In the genomic region with DNA sequence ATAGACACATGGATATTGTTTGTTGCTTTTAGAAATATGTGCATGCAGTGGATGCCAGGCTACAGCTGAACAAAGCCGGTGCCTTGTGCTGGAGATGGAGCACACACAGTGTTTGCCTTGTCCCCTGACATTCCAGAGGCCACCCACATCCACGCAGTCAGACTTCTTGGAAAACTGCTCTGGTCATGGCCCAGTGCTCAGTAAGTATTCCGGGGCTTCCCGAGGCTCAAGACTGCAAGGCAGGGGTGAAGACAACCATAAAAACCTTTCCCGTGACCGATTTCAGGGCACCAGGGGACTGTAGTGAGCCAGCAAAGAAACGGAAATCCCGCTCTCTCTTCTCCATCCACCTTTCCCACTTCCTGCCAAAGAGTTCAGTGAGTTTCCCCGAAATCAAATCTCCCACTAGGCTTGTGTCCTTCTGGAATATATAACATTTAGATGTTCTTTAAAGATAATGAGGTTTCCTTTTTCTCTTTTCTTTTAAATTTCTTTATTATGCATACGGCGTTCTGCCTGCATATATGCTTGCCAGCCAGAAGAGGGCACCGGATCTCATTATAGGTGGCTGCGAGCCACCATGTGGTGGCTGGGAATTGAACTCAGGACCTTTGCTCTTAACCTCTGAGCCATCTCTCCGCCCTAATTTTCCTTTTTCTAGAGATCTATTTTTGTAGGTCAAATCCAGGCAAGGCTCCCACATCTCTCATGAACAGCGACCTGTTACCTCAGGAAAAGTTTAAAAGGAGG, we compare ENCODE assay signal across 10 mouse cellular contexts.
DNase-seq lines count a peak whose midpoint lies in the region; ATAC-seq and TF ChIP-seq lines count a peak whose summit lies in the region.
"Had no signal": no experiment of that assay in that cellular context is flagged by ENCODE, and none has a peak within 500 bp of the region (broad histone marks: within the 10 kb centered on the region; RNA-seq: fewer than 3 reads in every experiment).

No protein-coding gene starts in this region.

- no peak for TF ChIP-seq EP300 in liver, embryonic 14.5 days (IDR thresholded peaks at IDR 0.05; ENCODE audit: low read depth)

- no peak for TF ChIP-seq POLR2A in bone marrow, adult 2 months (IDR thresholded peaks at IDR 0.05; ENCODE audit: borderline replicate concordance, control insufficient read depth, low read depth, low read length)

- peaks cover 0 to 2% of the 10 kb centered on the region in 2 experiments; a peak in 2 of 4 replicates for H3K4me1 ChIP-seq in liver, embryonic 14.5 days (replicated peaks; ENCODE audit: control insufficient read depth in 2 of 2, insufficient read depth in 2 of 2, low read length in 1 of 2)
- H3K4me1 ChIP-seq in liver, embryonic 11.5 days (replicated peaks; ENCODE audit: control insufficient read depth, insufficient read depth, low read length) = no peaks in the 10 kb centered on the region
- no peaks in the 10 kb centered on the region for H3K4me1 ChIP-seq in bone marrow, adult 2 months (ENCODE audit: control insufficient read depth, insufficient read depth, low read length)
- H3K4me1 ChIP-seq in hindbrain, embryonic 14.5 days (replicated peaks; ENCODE audit: control insufficient read depth, insufficient read depth, low read length) = 0 out of 2 replicates have a peak, but pooled peaks cover 4% of the 10 kb centered on the region
- peaks cover 17% of the 10 kb centered on the region for H3K4me1 ChIP-seq in limb, embryonic 12.5 days (replicated peaks)
- H3K4me1 ChIP-seq: liver, embryonic 15.5 days had no signal

- H3K9ac ChIP-seq in liver, embryonic 14.5 days (replicated peaks) = no peak overlapping the region
- no peak overlapping the region for H3K9ac ChIP-seq in liver, embryonic 11.5 days (ENCODE audit: low read depth, low read length)
- no peak overlapping the region for H3K9ac ChIP-seq in hindbrain, embryonic 14.5 days
- no peak overlapping the region for H3K9ac ChIP-seq in limb, embryonic 12.5 days (replicated peaks)
- H3K9ac ChIP-seq: liver, embryonic 15.5 days had no signal

- no peaks in the 10 kb centered on the region for H3K9me3 ChIP-seq in liver, embryonic 14.5 days (ENCODE audit: control insufficient read depth, low read length)
- H3K9me3 ChIP-seq in liver, embryonic 11.5 days (ENCODE audit: control insufficient read depth, low read length) = no peaks in the 10 kb centered on the region
- no peaks in the 10 kb centered on the region for H3K9me3 ChIP-seq in hindbrain, embryonic 14.5 days (ENCODE audit: control insufficient read depth, low read length)
- no peaks in the 10 kb centered on the region for H3K9me3 ChIP-seq in limb, embryonic 12.5 days
- H3K9me3 ChIP-seq: liver, embryonic 15.5 days had no signal

- DNase-seq in liver, embryonic 14.5 days (ENCODE audit: low read depth in 3 of 3, low spot score in 3 of 3) = no peak
- DNase-seq in liver, embryonic 11.5 days (ENCODE audit: low spot score) = no peak
- no peak for DNase-seq in hindbrain, embryonic 14.5 days (ENCODE audit: low spot score)
- no peak for DNase-seq in layer of hippocampus, adult 9-10 months (ENCODE audit: low spot score)
- DNase-seq in cerebellum, adult 11-12 months = no peak
- DNase-seq: heart, postnatal 36 days; thymus, postnatal 25 days had no signal

- H3K27me3 ChIP-seq in liver, embryonic 14.5 days (ENCODE audit: control insufficient read depth, insufficient read depth, low read length) = no peaks in the 10 kb centered on the region; the same call in 1 of the 2 replicates
- H3K27me3 ChIP-seq in liver, embryonic 11.5 days (replicated peaks; ENCODE audit: control insufficient read depth, insufficient read depth, low read length) = no peaks in the 10 kb centered on the region
- no peaks in the 10 kb centered on the region for H3K27me3 ChIP-seq in hindbrain, embryonic 14.5 days (ENCODE audit: control insufficient read depth, insufficient read depth, low read length)
- no peaks in the 10 kb centered on the region for H3K27me3 ChIP-seq in limb, embryonic 12.5 days

- no peaks in the 10 kb centered on the region for H3K36me3 ChIP-seq in liver, embryonic 14.5 days (replicated peaks; ENCODE audit: control insufficient read depth, insufficient read depth, low read depth)
- no peaks in the 10 kb centered on the region for H3K36me3 ChIP-seq in liver, embryonic 11.5 days (ENCODE audit: control insufficient read depth, insufficient read depth, low read length)
- no peaks in the 10 kb centered on the region for H3K36me3 ChIP-seq in hindbrain, embryonic 14.5 days (replicated peaks; ENCODE audit: control insufficient read depth, insufficient read depth)
- H3K36me3 ChIP-seq in limb, embryonic 12.5 days = no peaks in the 10 kb centered on the region
- H3K36me3 ChIP-seq: liver, embryonic 15.5 days had no signal

- WGBS in liver, embryonic 14.5 days (ENCODE audit: insufficient replicate concordance) = 76% methylated on average over 15 of the region's 15 CpGs
- 84% methylated on average over 15 of the region's 15 CpGs for WGBS in liver, embryonic 11.5 days
- 85% methylated on average over 15 of the region's 15 CpGs for WGBS in bone marrow, adult 2 months
- WGBS in hindbrain, embryonic 14.5 days = 63% methylated on average over 15 of the region's 15 CpGs
- 70% methylated on average over 15 of the region's 15 CpGs for WGBS in limb, embryonic 12.5 days

- peak; percentile 52 for TF ChIP-seq CTCF in liver, embryonic 14.5 days (IDR thresholded peaks at IDR 0.05; ENCODE audit: low read depth)
- peak; percentile 10; the same call in 1 of the 2 replicates for TF ChIP-seq CTCF in bone marrow, adult 2 months (IDR thresholded peaks at IDR 0.05; ENCODE audit: control insufficient read depth, insufficient read depth, low read length)

- no peak for ATAC-seq in liver, embryonic 14.5 days (ENCODE audit: insufficient read depth)
- ATAC-seq in liver, embryonic 11.5 days (replicated peaks; ENCODE audit: low FRiP score) = no peak
- ATAC-seq in hindbrain, embryonic 14.5 days (ENCODE audit: low FRiP score) = peak; percentile 55; the same call in 1 of the 2 replicates
- peak; percentile 77; the same call in 1 of the 2 replicates for ATAC-seq in limb, embryonic 12.5 days (ENCODE audit: insufficient number of reproducible peaks, insufficient read depth, low FRiP score, low TSS enrichment, low read depth)

- H3K27ac ChIP-seq in liver, embryonic 14.5 days = no peak overlapping the region
- H3K27ac ChIP-seq in liver, embryonic 11.5 days (ENCODE audit: low read depth, low read length) = no peak overlapping the region
- H3K27ac ChIP-seq in bone marrow, adult 2 months (ENCODE audit: control insufficient read depth, insufficient read depth, low read depth, low read length, poor library complexity) = no peak overlapping the region
- no peak overlapping the region for H3K27ac ChIP-seq in hindbrain, embryonic 14.5 days
- H3K27ac ChIP-seq in limb, embryonic 12.5 days = 0 out of 2 replicates have a peak overlapping the region, but pooled peaks have one; percentile 20
- H3K27ac ChIP-seq: liver, embryonic 15.5 days had no signal

- H3K4me3 ChIP-seq in liver, embryonic 14.5 days (ENCODE audit: insufficient read depth in 1 of 2, low read depth in 2 of 2, low read length in 2 of 2) = no peak overlapping the region
- no peak overlapping the region for H3K4me3 ChIP-seq in liver, embryonic 11.5 days (ENCODE audit: low read depth, low read length)
- no peak overlapping the region for H3K4me3 ChIP-seq in bone marrow, adult 2 months (replicated peaks; ENCODE audit: control insufficient read depth, low read depth, low read length)
- no peak overlapping the region for H3K4me3 ChIP-seq in hindbrain, embryonic 14.5 days (replicated peaks; ENCODE audit: low read length)
- H3K4me3 ChIP-seq in limb, embryonic 12.5 days (replicated peaks) = no peak overlapping the region
- H3K4me3 ChIP-seq: liver, embryonic 15.5 days had no signal

- no peak overlapping the region for H3K4me2 ChIP-seq in liver, embryonic 14.5 days (ENCODE audit: low read depth)
- no peak overlapping the region for H3K4me2 ChIP-seq in liver, embryonic 11.5 days
- no peak overlapping the region for H3K4me2 ChIP-seq in hindbrain, embryonic 14.5 days (replicated peaks)
- no peak overlapping the region for H3K4me2 ChIP-seq in limb, embryonic 12.5 days
- H3K4me2 ChIP-seq: liver, embryonic 15.5 days had no signal

Comparison
In these comparisons a context has a peak if more than half of its experiments do, and no peak if none do; other contexts are left out.
1. ATAC-seq: peak in hindbrain, embryonic 14.5 days (single experiment) and limb, embryonic 12.5 days (single experiment); none in liver, embryonic 14.5 days (single experiment) and liver, embryonic 11.5 days (single experiment).